Mouse (Mus musculus): ENCODE data around the gene Rpusd2. TPM values are rescaled to one million over a fixed set of nuclear protein-coding genes. Genes with fewer than 3 reads are reported as not detected.
A peak's percentile ranks its signal among the peaks of the same experiment; 100 is the strongest.

Rpusd2 gene
- polyA plus RNA-seq, 1 experiment from 2014 or later = 4.7 TPM

- DNase-seq (ENCODE audit: low spot score) (no peak), ATAC-seq (replicated peaks; ENCODE audit: insufficient number of reproducible peaks, low FRiP score, low TSS enrichment, low read depth) (no peak)
- no peaks in the 10 kb centered on the region for H3K27me3 ChIP-seq (ENCODE audit: control insufficient read depth, insufficient read depth, low read length)
- H3K27ac ChIP-seq (replicated peaks; ENCODE audit: low read depth, low read length) = no peak overlapping the region
- 64% methylated on average over 2 of the region's 2 CpGs for WGBS
- H3K4me3 ChIP-seq (ENCODE audit: low read depth, low read length) = no peak overlapping the region
- H3K4me2 ChIP-seq (ENCODE audit: low read depth, low read length) = no peak overlapping the region
- no peaks in the 10 kb centered on the region for H3K36me3 ChIP-seq (replicated peaks; ENCODE audit: control insufficient read depth, insufficient read depth, low read depth, low read length)
- H3K4me1 ChIP-seq (ENCODE audit: control insufficient read depth, insufficient read depth, low read length) = no peaks in the 10 kb centered on the region
- no peak overlapping the region for H3K9ac ChIP-seq (replicated peaks; ENCODE audit: low read length)
- no peaks in the 10 kb centered on the region for H3K9me3 ChIP-seq (replicated peaks; ENCODE audit: control insufficient read depth, low read length)
Measured at GRCm38 (mm10) chr2:119045163-119045562, 10.6 kb downstream of the Rpusd2 start.

- H3K9me3 ChIP-seq (replicated peaks; ENCODE audit: control insufficient read depth, low read length) = no peaks in the 10 kb centered on the region
- H3K27ac ChIP-seq (replicated peaks; ENCODE audit: low read depth, low read length) = peak within 1 kb of the TSS; percentile 77
- whole genome bisulfite sequencing = under 1% methylated on average over 77 of the region's 77 CpGs
- ATAC-seq (replicated peaks; ENCODE audit: insufficient number of reproducible peaks, low FRiP score, low TSS enrichment, low read depth) (peak; percentile 95), DNase-seq (ENCODE audit: low spot score) (peak; percentile 97)
- peak within 1 kb of the TSS; percentile 42 for H3K4me2 ChIP-seq (ENCODE audit: low read depth, low read length)
- peak within 1 kb of the TSS; percentile 76 for H3K9ac ChIP-seq (replicated peaks; ENCODE audit: low read length)
- peak within 1 kb of the TSS; percentile 74 for H3K4me3 ChIP-seq (ENCODE audit: low read depth, low read length)
- no peaks in the 10 kb centered on the region for H3K27me3 ChIP-seq (ENCODE audit: control insufficient read depth, insufficient read depth, low read length)
- no peaks in the 10 kb centered on the region for H3K4me1 ChIP-seq (ENCODE audit: control insufficient read depth, insufficient read depth, low read length)
- no peaks in the 10 kb centered on the region for H3K36me3 ChIP-seq (replicated peaks; ENCODE audit: control insufficient read depth, insufficient read depth, low read depth, low read length)
Measured at GRCm38 (mm10) chr2:119046649-119047611, 12.3 kb downstream of the Rpusd2 start, which contains the start of gene Knl1. TSS of gene Knl1 (plus strand) at chr2:119047119.

GRCm38 (mm10) chr2:119047849-119048248 lies 13.3 kb downstream of the Rpusd2 start:
- 24% methylated on average over 4 of the region's 4 CpGs for WGBS
- no peak overlapping the region for H3K27ac ChIP-seq (replicated peaks; ENCODE audit: low read depth, low read length)

GRCm38 (mm10) chr2:119050132-119050650 lies 15.6 kb downstream of the Rpusd2 start:
- Histone ChIP-seq H3K27me3 (ENCODE audit: control insufficient read depth, insufficient read depth, low read length) (no peaks in the 10 kb centered on the region), H3K4me3 (ENCODE audit: low read depth, low read length) (no peak overlapping the region), H3K9ac (replicated peaks; ENCODE audit: low read length) (no peak overlapping the region), H3K27ac (replicated peaks; ENCODE audit: low read depth, low read length) (no peak overlapping the region), H3K4me2 (ENCODE audit: low read depth, low read length) (no peak overlapping the region), H3K4me1 (ENCODE audit: control insufficient read depth, insufficient read depth, low read length) (no peaks in the 10 kb centered on the region), H3K9me3 (replicated peaks; ENCODE audit: control insufficient read depth, low read length) (no peaks in the 10 kb centered on the region), H3K36me3 (replicated peaks; ENCODE audit: control insufficient read depth, insufficient read depth, low read depth, low read length) (no peaks in the 10 kb centered on the region)
- no peak for ATAC-seq (replicated peaks; ENCODE audit: insufficient number of reproducible peaks, low FRiP score, low TSS enrichment, low read depth)
- DNase-seq (ENCODE audit: low spot score) = no peak
- 91% methylated on average over 4 of the region's 4 CpGs for whole genome bisulfite sequencing

More at GRCm38 (mm10) chr2:119047849-119048248, 13.3 kb downstream of the Rpusd2 start:
- no peaks in the 10 kb centered on the region for H3K4me1 ChIP-seq (ENCODE audit: control insufficient read depth, insufficient read depth, low read length)
- ATAC-seq (replicated peaks; ENCODE audit: insufficient number of reproducible peaks, low FRiP score, low TSS enrichment, low read depth) = no peak
- H3K36me3 ChIP-seq (replicated peaks; ENCODE audit: control insufficient read depth, insufficient read depth, low read depth, low read length) = no peaks in the 10 kb centered on the region
- H3K4me3 ChIP-seq (ENCODE audit: low read depth, low read length) = peak overlapping the region; percentile 74
- peak overlapping the region; percentile 42 for H3K4me2 ChIP-seq (ENCODE audit: low read depth, low read length)
- no peaks in the 10 kb centered on the region for H3K9me3 ChIP-seq (replicated peaks; ENCODE audit: control insufficient read depth, low read length)
- H3K9ac ChIP-seq (replicated peaks; ENCODE audit: low read length) = peak overlapping the region; percentile 76
- H3K27me3 ChIP-seq (ENCODE audit: control insufficient read depth, insufficient read depth, low read length) = no peaks in the 10 kb centered on the region
- DNase-seq (ENCODE audit: low spot score) = peak; percentile 21

GRCm38 (mm10) chr2:119060139-119060538 lies 25.5 kb downstream of the Rpusd2 start:
- no peaks in the 10 kb centered on the region for H3K36me3 ChIP-seq (replicated peaks; ENCODE audit: control insufficient read depth, insufficient read depth, low read depth, low read length)
- no peak for DNase-seq (ENCODE audit: low spot score)
- no peak for ATAC-seq (replicated peaks; ENCODE audit: insufficient number of reproducible peaks, low FRiP score, low TSS enrichment, low read depth)
- no peaks in the 10 kb centered on the region for H3K27me3 ChIP-seq (ENCODE audit: control insufficient read depth, insufficient read depth, low read length)
- H3K4me1 ChIP-seq (ENCODE audit: control insufficient read depth, insufficient read depth, low read length) = no peaks in the 10 kb centered on the region
- no peak overlapping the region for H3K27ac ChIP-seq (replicated peaks; ENCODE audit: low read depth, low read length)
- H3K9ac ChIP-seq (replicated peaks; ENCODE audit: low read length) = no peak overlapping the region
- no peaks in the 10 kb centered on the region for H3K9me3 ChIP-seq (replicated peaks; ENCODE audit: control insufficient read depth, low read length)
- no peak overlapping the region for H3K4me2 ChIP-seq (ENCODE audit: low read depth, low read length)
- no peak overlapping the region for H3K4me3 ChIP-seq (ENCODE audit: low read depth, low read length)
- whole genome bisulfite sequencing = 85% methylated on average over 2 of the region's 2 CpGs

GRCm38 (mm10) chr2:119072397-119072796 lies 37.8 kb downstream of the Rpusd2 start:
- Histone ChIP-seq H3K4me2 (ENCODE audit: low read depth, low read length) (no peak overlapping the region), H3K4me3 (ENCODE audit: low read depth, low read length) (no peak overlapping the region), H3K27ac (replicated peaks; ENCODE audit: low read depth, low read length) (no peak overlapping the region), H3K9me3 (replicated peaks; ENCODE audit: control insufficient read depth, low read length) (no peaks in the 10 kb centered on the region), H3K36me3 (replicated peaks; ENCODE audit: control insufficient read depth, insufficient read depth, low read depth, low read length) (no peaks in the 10 kb centered on the region), H3K9ac (replicated peaks; ENCODE audit: low read length) (no peak overlapping the region), H3K27me3 (ENCODE audit: control insufficient read depth, insufficient read depth, low read length) (no peaks in the 10 kb centered on the region), H3K4me1 (ENCODE audit: control insufficient read depth, insufficient read depth, low read length) (no peaks in the 10 kb centered on the region)
- WGBS = 90% methylated on average over 4 of the region's 4 CpGs
- ATAC-seq (replicated peaks; ENCODE audit: insufficient number of reproducible peaks, low FRiP score, low TSS enrichment, low read depth) (no peak), DNase-seq (ENCODE audit: low spot score) (no peak)

GRCm38 (mm10) chr2:119086156-119086555 lies 51.6 kb downstream of the Rpusd2 start:
- Histone ChIP-seq H3K9ac (replicated peaks; ENCODE audit: low read length) (no peak overlapping the region), H3K36me3 (replicated peaks; ENCODE audit: control insufficient read depth, insufficient read depth, low read depth, low read length) (no peaks in the 10 kb centered on the region; the same call in none of the 2 replicates), H3K9me3 (replicated peaks; ENCODE audit: control insufficient read depth, low read length) (no peaks in the 10 kb centered on the region), H3K27ac (replicated peaks; ENCODE audit: low read depth, low read length) (no peak overlapping the region), H3K4me3 (ENCODE audit: low read depth, low read length) (no peak overlapping the region), H3K4me2 (ENCODE audit: low read depth, low read length) (no peak overlapping the region), H3K4me1 (ENCODE audit: control insufficient read depth, insufficient read depth, low read length) (no peaks in the 10 kb centered on the region), H3K27me3 (ENCODE audit: control insufficient read depth, insufficient read depth, low read length) (no peaks in the 10 kb centered on the region)
- ATAC-seq (replicated peaks; ENCODE audit: insufficient number of reproducible peaks, low FRiP score, low TSS enrichment, low read depth) (no peak), DNase-seq (ENCODE audit: low spot score) (no peak)
- WGBS = 86% methylated on average over 2 of the region's 2 CpGs
